Mouse (Mus musculus) C2C12 (cell line): ENCODE measurements around the gene Tenm4. TPM values are rescaled to one million over a fixed set of nuclear protein-coding genes. Genes with fewer than 3 reads are reported as not detected.

Source experiments
- H3K27me3 ChIP-seq: one replicate; pipeline ENCODE4 v1.6.1; 2011; ENCODE audit not compliant: control insufficient read depth, insufficient read depth, insufficient read length
- H3K36me3 ChIP-seq: one replicate; pipeline ENCODE4 v1.6.1; 2011; ENCODE audit not compliant: control insufficient read depth, insufficient read depth
- H3K4me3 ChIP-seq: one replicate; pipeline ENCODE4 v1.5.1; 2011; ENCODE audit warnings: mild to moderate bottlenecking, control low read depth; ENCODE audit not compliant: poor library complexity, insufficient read depth, severe bottlenecking
- H3K79me2 ChIP-seq: one replicate; pipeline ENCODE4 v1.6.1; 2011; ENCODE audit not compliant: control insufficient read depth, insufficient read depth
- H3K79me3 ChIP-seq: one replicate; pipeline ENCODE4 v1.6.1; 2011; ENCODE audit warnings: low read depth, control low read depth
- H3ac ChIP-seq: one replicate; pipeline ENCODE3; 2011; ENCODE audit warnings: low read depth; ENCODE audit not compliant: control insufficient read depth, insufficient read length
- CEBPB ChIP-seq: IDR thresholded peaks from one replicate; pipeline ENCODE4 v1.6.1; 2011; ENCODE audit warnings: low read depth, mild to moderate bottlenecking, control low read depth, moderate library complexity
- CTCF ChIP-seq: IDR thresholded peaks from one replicate; pipeline ENCODE4 v1.5.1; 2011; ENCODE audit not compliant: control insufficient read depth, insufficient read depth, insufficient read length
- FOSL1 ChIP-seq: IDR thresholded peaks from one replicate; pipeline ENCODE4 v1.8.0; 2011; ENCODE audit warnings: mild to moderate bottlenecking, low read length; ENCODE audit not compliant: poor library complexity, insufficient read depth, severe bottlenecking
- MAX ChIP-seq: IDR thresholded peaks from one replicate; pipeline ENCODE4 v1.6.1; 2011; ENCODE audit warnings: mild to moderate bottlenecking, control low read depth
- MYOD1 ChIP-seq: IDR thresholded peaks from one replicate; pipeline ENCODE4 v1.6.1; 2011; ENCODE audit warnings: low read depth; ENCODE audit not compliant: control insufficient read depth, insufficient read length
- MYOG ChIP-seq: IDR thresholded peaks from one replicate; pipeline ENCODE4 v1.6.1; 2011; ENCODE audit not compliant: control insufficient read depth, insufficient read length; ENCODE audit errors: extremely low read depth
- USF1 ChIP-seq: IDR thresholded peaks from one replicate; pipeline ENCODE4 v1.6.1; 2011; ENCODE audit warnings: low read depth, mild to moderate bottlenecking, control low read depth, moderate library complexity
- polyA plus RNA-seq: library from polyadenylated mRNA; unstranded; fragments of >200 nt; fragmentation: generic; extraction: Trizol; gene quantifications from one replicate; pipeline ENCODE4 v1.2.1, GENCODE M21; 2012; ENCODE audit warnings: missing spikeins

Tenm4 gene
- polyA plus RNA-seq, 1 experiment = 0.71 TPM

DNA sequence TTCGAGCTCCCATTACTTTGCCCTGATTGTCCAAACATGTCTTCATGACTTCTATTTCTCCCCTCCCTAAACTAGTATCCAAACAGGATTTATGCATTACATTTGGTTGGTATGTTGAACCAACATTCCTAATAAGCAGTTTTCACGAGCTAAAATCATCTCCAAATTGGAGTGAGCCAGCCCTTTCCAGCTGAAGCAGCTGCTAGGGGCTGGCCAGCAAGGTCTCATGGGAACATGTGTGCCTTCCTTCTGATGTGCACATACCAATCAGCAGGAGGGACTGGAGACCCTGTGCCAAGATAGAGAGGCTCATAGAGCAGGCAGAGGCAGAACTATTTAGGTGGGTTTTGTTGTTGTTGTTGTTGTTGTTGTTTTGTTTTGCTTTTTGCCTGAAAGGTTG is 69.6 kb downstream of the Tenm4 start:
- H3K27me3 ChIP-seq = no peaks in the 10 kb centered on the region
- no peak overlapping the region for H3ac ChIP-seq
- TF ChIP-seq CEBPB (no peak), MYOG (no peak), CTCF (no peak), FOSL1 (no peak), MAX (no peak)
- no peak overlapping the region for H3K4me3 ChIP-seq
- no peaks in the 10 kb centered on the region for H3K79me3 ChIP-seq
- no peaks in the 10 kb centered on the region for H3K36me3 ChIP-seq
- H3K79me2 ChIP-seq = no peaks in the 10 kb centered on the region

- Histone ChIP-seq H3K79me2 (no peaks in the 10 kb centered on the region), H3K4me3 (no peak overlapping the region), H3ac (no peak overlapping the region), H3K36me3 (no peaks in the 10 kb centered on the region), H3K79me3 (no peaks in the 10 kb centered on the region), H3K27me3 (no peaks in the 10 kb centered on the region)
- TF ChIP-seq MYOD1 (no peak), MAX (no peak)
Measured at GRCm38 (mm10) chr7:96242328-96243185, 71.5 kb downstream of the Tenm4 start.

DNA sequence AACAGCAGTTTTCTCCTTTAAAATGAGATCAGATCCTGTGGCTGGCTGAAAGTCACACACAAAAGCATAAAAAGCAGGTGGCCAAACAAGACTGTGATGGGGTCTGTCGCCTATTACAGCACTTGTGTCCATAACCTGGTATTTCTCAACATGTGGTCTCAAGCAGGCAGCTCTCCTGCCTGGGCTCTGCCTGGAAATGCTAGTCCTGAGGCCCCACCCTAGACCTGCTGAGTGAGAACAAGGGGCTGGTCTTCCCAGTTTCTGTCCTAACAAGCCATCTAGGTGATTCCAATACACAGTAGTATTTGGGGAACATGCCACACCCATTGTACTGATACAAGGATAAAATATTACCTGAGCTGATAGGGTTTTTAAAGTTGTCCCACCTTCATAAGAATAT is 73.8 kb downstream of the Tenm4 start:
- no peak for TF ChIP-seq CEBPB
- TF ChIP-seq MYOG = no peak
- no peak for TF ChIP-seq FOSL1
- no peak for TF ChIP-seq MAX
- no peak for TF ChIP-seq MYOD1
- no peak for TF ChIP-seq USF1
- no peak for TF ChIP-seq CTCF

DNA sequence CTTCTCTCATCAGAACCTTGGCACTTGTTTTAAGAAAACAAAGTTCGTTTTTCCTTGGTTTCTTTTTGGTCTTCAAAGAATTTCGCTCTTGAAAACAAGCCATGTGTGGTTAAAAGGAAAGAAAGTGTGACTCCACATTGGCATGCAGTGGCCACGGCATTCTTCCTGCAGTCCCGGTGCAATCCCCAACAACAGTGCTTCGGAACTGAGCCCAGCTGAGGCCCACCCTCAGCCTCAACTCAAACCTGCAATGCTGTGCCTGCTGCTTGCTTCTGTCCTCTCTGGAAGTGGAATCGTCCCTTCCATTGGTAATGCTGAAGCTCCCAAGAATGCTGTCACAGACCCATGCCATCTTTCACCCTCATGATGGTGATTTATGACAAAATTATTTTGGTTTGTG is 88.6 kb downstream of the Tenm4 start:
- no peaks in the 10 kb centered on the region for H3K36me3 ChIP-seq
- H3K4me3 ChIP-seq = no peak overlapping the region
- H3ac ChIP-seq = no peak overlapping the region
- H3K79me3 ChIP-seq = no peaks in the 10 kb centered on the region
- TF ChIP-seq CTCF = no peak
- TF ChIP-seq MAX = no peak
- no peak for TF ChIP-seq USF1
- TF ChIP-seq FOSL1 = no peak
- no peak for TF ChIP-seq MYOG
- no peak for TF ChIP-seq MYOD1
- no peak for TF ChIP-seq CEBPB
- no peaks in the 10 kb centered on the region for H3K27me3 ChIP-seq
- no peaks in the 10 kb centered on the region for H3K79me2 ChIP-seq

More for the DNA sequence above, 73.8 kb downstream of the Tenm4 start:
- Histone ChIP-seq H3ac (no peak overlapping the region), H3K36me3 (no peaks in the 10 kb centered on the region), H3K4me3 (no peak overlapping the region), H3K79me2 (no peaks in the 10 kb centered on the region), H3K27me3 (no peaks in the 10 kb centered on the region), H3K79me3 (no peaks in the 10 kb centered on the region)

GRCm38 (mm10) chr7:96262182-96262581 is 91.1 kb downstream of the Tenm4 start:
- TF ChIP-seq FOSL1 = no peak
- H3K79me3 ChIP-seq = no peaks in the 10 kb centered on the region
- no peak overlapping the region for H3ac ChIP-seq
- H3K27me3 ChIP-seq = no peaks in the 10 kb centered on the region
- no peaks in the 10 kb centered on the region for H3K36me3 ChIP-seq
- H3K4me3 ChIP-seq = no peak overlapping the region
- no peaks in the 10 kb centered on the region for H3K79me2 ChIP-seq

DNA sequence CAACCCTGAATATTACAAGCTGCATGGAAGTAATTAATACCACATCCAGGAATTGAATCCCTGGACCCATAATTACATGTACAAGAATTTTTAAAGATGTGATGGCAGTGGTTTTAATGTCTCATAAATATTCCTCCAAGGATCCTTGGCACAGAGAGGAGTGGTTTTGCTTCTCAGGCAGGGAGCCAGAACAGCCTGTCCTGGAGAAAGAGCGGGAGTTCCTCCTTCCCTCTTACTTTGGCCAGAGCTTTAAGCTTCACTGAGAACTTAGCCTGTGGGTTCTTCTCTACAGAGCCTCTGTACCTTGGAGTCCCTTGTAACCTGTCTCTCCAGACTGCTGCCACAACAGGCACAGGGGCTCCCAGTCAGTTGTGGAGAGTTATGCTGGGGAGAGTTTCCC is 94.9 kb downstream of the Tenm4 start:
- no peaks in the 10 kb centered on the region for H3K79me2 ChIP-seq
- H3K4me3 ChIP-seq = no peak overlapping the region
- TF ChIP-seq MYOD1 (no peak), FOSL1 (no peak), MYOG (no peak), USF1 (no peak), MAX (no peak), CEBPB (no peak), CTCF (no peak)
- no peaks in the 10 kb centered on the region for H3K27me3 ChIP-seq
- H3ac ChIP-seq = no peak overlapping the region
- no peaks in the 10 kb centered on the region for H3K36me3 ChIP-seq
- no peaks in the 10 kb centered on the region for H3K79me3 ChIP-seq
